Mouse (Mus musculus) granulocyte monocyte progenitor cell, adult 5-6 weeks (primary cell): Measurements from ENCODE around the gene Chn2. TPM values are rescaled to one million over a fixed set of nuclear protein-coding genes. Genes with fewer than 3 reads are reported as not detected.
A peak's percentile ranks its signal among the peaks of the same experiment; 100 is the strongest.

Experiments used
- ATAC-seq: replicated peaks from 2 replicates; pipeline ENCODE4 v1.8.0; 2016; ENCODE audit warnings: mild to moderate bottlenecking, moderate TSS enrichment, inconsistent platforms; ENCODE audit not compliant: poor library complexity, severe bottlenecking
- total RNA-seq, 2 experiments: library from RNA; stranded (forward) in 1 of 2; stranded (reverse) in 1 of 2; fragments of 200-712, 200-1000 nt in 1 of 2; fragments of >200 nt in 1 of 2; fragmentation: Nextera tagmentation in 1 of 2; gene quantifications; 2 replicates each; pipeline ENCODE4 v1.2.3; 2014 to 2017

Chn2 gene
- total RNA-seq, 2 experiments from 2014 or later: 11.2 to 13.6 TPM

- ATAC-seq: no peak
These were observed 2.2 kb downstream of the Chn2 start for GRCm38 (mm10) chr6:54041386-54042043.

GRCm38 (mm10) chr6:54042142-54042541, 2.8 kb downstream of the Chn2 start:
- no peak for ATAC-seq

GRCm38 (mm10) chr6:54043536-54043935, 4.2 kb downstream of the Chn2 start:
- no peak for ATAC-seq

GRCm38 (mm10) chr6:54045748-54046721, 6.7 kb downstream of the Chn2 start:
- no peak for ATAC-seq

- no peak for ATAC-seq
These were observed 7.8 kb downstream of the Chn2 start for GRCm38 (mm10) chr6:54046884-54047747.

GRCm38 (mm10) chr6:54048768-54049167, 9.4 kb downstream of the Chn2 start:
- peak; percentile 98 for ATAC-seq

- no peak for ATAC-seq
These were observed 11.8 kb downstream of the Chn2 start for GRCm38 (mm10) chr6:54051173-54051572.

- ATAC-seq: no peak
These were observed 12.8 kb downstream of the Chn2 start for GRCm38 (mm10) chr6:54052124-54052523.

GRCm38 (mm10) chr6:54052666-54053065, 13.3 kb downstream of the Chn2 start:
- ATAC-seq: no peak

GRCm38 (mm10) chr6:54053316-54053715, 14.0 kb downstream of the Chn2 start:
- ATAC-seq: no peak

GRCm38 (mm10) chr6:54055387-54055786, 16.0 kb downstream of the Chn2 start:
- no peak for ATAC-seq

GRCm38 (mm10) chr6:54056548-54057532, 17.5 kb downstream of the Chn2 start:
- ATAC-seq: no peak; the same call in 1 of the 2 replicates

GRCm38 (mm10) chr6:54057661-54058060, 18.3 kb downstream of the Chn2 start:
- no peak for ATAC-seq

- peak; percentile 91 for ATAC-seq
These were observed 19.5 kb downstream of the Chn2 start for GRCm38 (mm10) chr6:54058837-54059236.

- ATAC-seq: no peak
These were observed 20.9 kb downstream of the Chn2 start for GRCm38 (mm10) chr6:54060258-54060657.

GRCm38 (mm10) chr6:54061375-54061774, 22.0 kb downstream of the Chn2 start:
- no peak for ATAC-seq

GRCm38 (mm10) chr6:54063878-54064277, 24.5 kb downstream of the Chn2 start:
- ATAC-seq: no peak

GRCm38 (mm10) chr6:54067380-54067779, 28.0 kb downstream of the Chn2 start:
- ATAC-seq: no peak

- ATAC-seq: no peak
These were observed 29.5 kb downstream of the Chn2 start for GRCm38 (mm10) chr6:54068882-54069281.
